Mouse (Mus musculus) left cerebral cortex, adult 2 months (tissue): ENCODE measurements at regions not wholly inside any gene's neighbourhood (a gene's known extent, or its start where the extent isn't known, plus 50 kb on each side); places are given as distances from the start of the nearest gene placed in this dataset.

Experiments
- DNase-seq, 2 experiments: peaks; one replicate each; pipeline ENCODE4 v3.0.0; 2021 to 2022; ENCODE audit warnings: low spot score in 2 of 2, mixed read lengths in 1 of 2; ENCODE audit errors: extremely low spot score in 1 of 2
- H3K27ac ChIP-seq: fragments of 200-600 bp; 2 replicates; pipeline ENCODE4 v1.8.1; 2022
- H3K4me3 ChIP-seq: fragments of 200-600 bp; 2 replicates; pipeline ENCODE4 v1.8.1; 2022
- CTCF ChIP-seq: fragments of 200-600 bp; IDR thresholded peaks from 2 replicates; pipeline ENCODE4 v1.8.1; 2022; ENCODE audit warnings: antibody characterized with exemption, mild to moderate bottlenecking, moderate library complexity
- intact Hi-C: fragments of 180-260 bp; cut with DNase I; formaldehyde crosslinking; loops from one replicate; pipeline ENCODE4 v1.15.1; 2025

- H3K27ac ChIP-seq, result peak overlapping the region; percentile 38
- no peak for TF ChIP-seq CTCF
- intact Hi-C loops, result loop anchor here (5.0 kb wide), 1 partner anchor 148 kb away; no protein-coding TSS in a partner anchor
- peak; percentile 34 to 39 for DNase-seq
- no peak overlapping the region for H3K4me3 ChIP-seq
These were observed 234.9 kb downstream of the Dact1 start for GRCm38 (mm10) chr12:71544401-71545159.

- intact Hi-C loops, result loop anchor here (2.0 to 5.0 kb wide), 2 partner anchors 146 to 202 kb away; no protein-coding TSS in a partner anchor
- no peak for TF ChIP-seq CTCF
- Histone ChIP-seq H3K27ac (no peak overlapping the region), H3K4me3 (no peak overlapping the region)
- peak in 1 of 2 experiments; percentile 17 for DNase-seq
These were observed 237.0 kb downstream of the Dact1 start for GRCm38 (mm10) chr12:71546523-71547265.

GRCm38 (mm10) chr12:71549336-71549735, 239.7 kb downstream of the Dact1 start:
- no peak for TF ChIP-seq CTCF
- intact Hi-C loops, result loop anchor here (5.0 kb wide), 1 partner anchor 143 kb away; no protein-coding TSS in a partner anchor
- no peak for DNase-seq
- H3K27ac ChIP-seq, result no peak overlapping the region
- H3K4me3 ChIP-seq, result no peak overlapping the region

- no peak overlapping the region for H3K4me3 ChIP-seq
- no peak overlapping the region for H3K27ac ChIP-seq
- TF ChIP-seq CTCF, result no peak
- intact Hi-C loops, result no loop called here
- no peak for DNase-seq
These were observed 244.5 kb downstream of the Dact1 start for GRCm38 (mm10) chr12:71554212-71554611.

DNA sequence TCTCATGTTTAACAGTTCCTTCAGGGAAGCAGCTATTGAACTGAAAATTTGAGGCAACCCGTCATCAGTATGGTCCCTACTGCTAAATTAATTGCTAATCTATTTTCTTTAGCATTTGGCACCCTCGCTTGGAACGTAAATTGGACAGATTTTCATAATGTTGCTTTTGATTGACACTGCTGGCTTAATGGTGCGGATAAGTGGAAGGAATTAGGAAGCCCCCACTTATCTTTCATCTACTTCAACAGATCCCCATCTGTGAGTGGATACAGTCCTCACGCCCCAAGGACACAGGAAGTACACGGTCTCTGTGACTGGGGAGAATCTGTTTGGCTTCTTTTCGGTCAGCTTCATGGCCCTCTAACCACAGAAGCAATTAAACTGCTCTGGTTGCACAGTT, 251.6 kb downstream of the Dact1 start:
- no peak overlapping the region for H3K4me3 ChIP-seq

GRCm38 (mm10) chr12:71561918-71562572, 252.4 kb downstream of the Dact1 start:
- no peak for TF ChIP-seq CTCF
- no peak overlapping the region for H3K4me3 ChIP-seq
- DNase-seq, result no peak
- H3K27ac ChIP-seq, result no peak overlapping the region
- intact Hi-C loops, result loop anchor here (5.0 kb wide), 1 partner anchor 230 kb away; no protein-coding TSS in a partner anchor

More for the DNA sequence above, 251.6 kb downstream of the Dact1 start:
- TF ChIP-seq CTCF, result no peak
- intact Hi-C loops, result loop anchor here (5.0 kb wide), 1 partner anchor 229 kb away; no protein-coding TSS in a partner anchor
- DNase-seq, result no peak
- no peak overlapping the region for H3K27ac ChIP-seq

DNA sequence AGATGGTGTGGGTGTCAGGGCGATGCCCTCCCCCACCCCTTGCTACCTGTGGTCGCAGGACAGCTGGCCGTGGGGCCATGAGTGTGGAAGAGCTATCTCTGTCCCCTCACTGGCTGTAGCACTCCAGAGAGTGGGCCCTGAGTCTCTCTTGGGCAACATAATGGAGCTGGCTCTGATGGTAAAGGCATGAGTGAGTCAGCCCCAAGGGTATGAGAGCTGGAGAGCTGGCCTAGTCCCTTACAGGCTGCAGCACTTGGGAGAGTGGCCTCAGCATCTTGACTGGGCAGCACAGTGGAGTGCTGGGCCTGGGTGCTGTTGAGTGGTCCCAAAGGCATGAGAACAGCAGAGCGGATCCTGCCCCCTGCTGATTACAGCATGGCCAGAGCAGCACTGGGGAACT, 253.5 kb downstream of the Dact1 start:
- Histone ChIP-seq H3K27ac (no peak overlapping the region), H3K4me3 (no peak overlapping the region)
- DNase-seq, result no peak
- intact Hi-C loops, result loop anchor here (5.0 kb wide), 1 partner anchor 231 kb away; no protein-coding TSS in a partner anchor
- TF ChIP-seq CTCF, result no peak

- intact Hi-C loops, result no loop called here
- H3K4me3 ChIP-seq, result no peak overlapping the region
- DNase-seq, result no peak
- H3K27ac ChIP-seq, result no peak overlapping the region
- no peak for TF ChIP-seq CTCF
These were observed 256.7 kb downstream of the Dact1 start for GRCm38 (mm10) chr12:71566371-71566770.

GRCm38 (mm10) chr12:71568251-71568650, 258.6 kb downstream of the Dact1 start:
- intact Hi-C loops, result no loop called here
- TF ChIP-seq CTCF, result no peak
- H3K4me3 ChIP-seq, result no peak overlapping the region
- DNase-seq, result no peak
- H3K27ac ChIP-seq, result no peak overlapping the region

GRCm38 (mm10) chr12:71568880-71569390, 259.3 kb downstream of the Dact1 start:
- H3K27ac ChIP-seq, result no peak overlapping the region
- no peak for DNase-seq
- intact Hi-C loops, result no loop called here
- no peak for TF ChIP-seq CTCF
- no peak overlapping the region for H3K4me3 ChIP-seq

DNA sequence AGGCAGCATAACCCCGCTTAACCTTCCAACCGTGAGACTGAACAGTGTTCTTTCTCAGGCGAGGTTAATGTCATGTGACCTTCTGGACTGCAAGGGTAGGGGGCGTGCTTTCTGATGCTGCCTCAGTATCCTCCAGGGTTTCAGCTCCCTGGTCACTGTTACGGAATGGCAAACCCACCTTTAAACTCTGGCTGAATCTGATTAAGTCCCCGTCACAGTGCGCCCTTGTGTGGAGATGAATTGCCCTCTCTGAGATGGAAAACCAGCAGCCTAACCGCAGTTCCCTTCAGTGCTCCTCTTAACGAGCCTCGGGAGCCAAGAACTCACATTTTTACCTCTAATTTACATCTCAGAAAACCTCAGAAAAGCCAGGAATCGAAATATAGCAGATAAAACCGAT, 260.0 kb downstream of the Dact1 start:
- no peak overlapping the region for H3K27ac ChIP-seq

More for the DNA sequence above, 260.0 kb downstream of the Dact1 start:
- no peak overlapping the region for H3K4me3 ChIP-seq
- intact Hi-C loops, result loop anchor here (10.0 kb wide), 1 partner anchor 255 kb away; no protein-coding TSS in a partner anchor
- TF ChIP-seq CTCF, result peak; percentile 14
- no peak for DNase-seq
